Mouse (Mus musculus) C3H10T1/2 (cell line): ENCODE measurements around the gene Cpsf2. TPM values are rescaled to one million over a fixed set of nuclear protein-coding genes. Genes with fewer than 3 reads are reported as not detected.

Experiments
- polyA plus RNA-seq, 2 experiments: library from polyadenylated mRNA; unstranded; fragments of >200 nt; fragmentation: generic; extraction: Trizol; gene quantifications; one replicate each; pipeline ENCODE4 v1.2.1; 2012; ENCODE audit warnings: missing spikeins in 2 of 2

Gene Cpsf2
- polyA plus RNA-seq = 1 to 10 TPM; 1.3 to 5.5 TPM

GRCm38 (mm10) chr12:101975601-101976571 is at the start of gene Cpsf2:
TSS of gene Cpsf2 (plus strand) at chr12:101975988.

GRCm38 (mm10) chr12:101957942-101958544 is 17.7 kb upstream of the Cpsf2 start, which contains the start of gene Atxn3:
TSS of gene Atxn3 (minus strand) at chr12:101958246.

Other genes starting within 250 kb of the Cpsf2 start
- gene Fbln5, start 156.9 kb upstream of the Cpsf2 start, polyA plus RNA-seq = 100 to 1,000 TPM in 1 of 2 experiments, 10 to 100 TPM in 1; 12.1 to 202 TPM
- gene Trip11, start 62.7 kb upstream of the Cpsf2 start, polyA plus RNA-seq = 1 to 10 TPM in 1 of 2 experiments, under 1 TPM in 1; 0.20 to 2.0 TPM
- 1 to 10 TPM in 1 of 2 experiments, under 1 TPM in 1; 0.22 to 1.4 TPM for gene Atxn3, start 17.7 kb upstream of the Cpsf2 start, polyA plus RNA-seq
- gene Slc24a4, start 152.7 kb downstream of the Cpsf2 start, polyA plus RNA-seq = not detected